Mouse (Mus musculus) stomach, postnatal 0 days (tissue): ENCODE data around the gene Elp1.

Experiments used
- CTCF ChIP-seq: IDR thresholded peaks from 2 replicates; pipeline ENCODE4 v1.5.1; 2016; ENCODE audit warnings: antibody characterized with exemption, low read depth, mild to moderate bottlenecking, moderate library complexity
- EP300 ChIP-seq: optimal IDR thresholded peaks from 2 replicates; pipeline ENCODE3; 2016; ENCODE audit warnings: antibody characterized with exemption

DNA sequence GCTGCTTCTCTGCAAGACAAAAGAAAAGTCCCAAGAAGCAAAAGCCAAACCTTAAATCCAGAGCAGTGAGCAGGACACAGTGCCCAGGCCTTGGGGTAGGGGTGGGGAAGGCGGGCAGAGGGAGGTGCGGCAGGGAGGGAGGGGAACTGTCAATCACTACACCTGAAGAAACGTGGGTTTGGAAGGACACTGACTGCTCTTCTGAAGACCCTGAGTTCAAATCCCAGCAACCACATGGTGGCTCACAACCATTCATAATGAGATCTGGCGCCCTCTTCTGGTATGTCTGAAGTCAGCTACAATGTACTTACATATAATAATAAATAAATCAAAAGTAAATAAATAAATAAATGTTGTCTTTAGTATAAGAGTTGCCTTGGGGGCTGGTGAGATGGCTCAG, 42.8 kb upstream of the Elp1 start:
- TF ChIP-seq CTCF, result no peak
- TF ChIP-seq EP300, result no peak
